Mouse (Mus musculus) liver, postnatal 0 days (tissue): ENCODE results near the gene Chtf18.

ENCODE experiments used
- CTCF ChIP-seq: sonication (generic); IDR thresholded peaks from 2 replicates; pipeline ENCODE4 v1.5.1; 2016; ENCODE audit warnings: antibody characterized with exemption, low read depth
- EP300 ChIP-seq: IDR thresholded peaks from 2 replicates; pipeline ENCODE4 v1.6.1; 2016; ENCODE audit warnings: antibody characterized with exemption, low read depth, mild to moderate bottlenecking

DNA sequence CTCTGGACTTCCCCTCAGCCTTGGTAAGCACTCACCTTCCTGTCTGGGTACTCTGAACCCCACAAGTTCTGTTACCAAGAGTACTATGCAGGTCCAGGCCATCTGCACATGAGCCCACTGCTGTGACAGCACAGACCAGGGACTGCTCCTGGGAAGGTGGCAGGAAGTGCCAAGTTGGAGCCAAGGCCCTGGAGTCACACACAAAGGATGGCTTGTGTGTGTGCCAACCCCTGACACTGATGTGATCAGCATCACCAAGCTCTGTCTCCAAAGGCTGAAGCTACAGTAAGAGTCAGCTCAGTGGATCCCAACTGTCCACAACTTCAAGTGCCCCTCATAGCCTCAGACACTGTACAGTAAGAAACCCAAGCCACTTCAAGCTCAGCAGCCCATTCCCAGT is 54.2 kb downstream of the Chtf18 start:
- TF ChIP-seq CTCF: no peak
- TF ChIP-seq EP300: no peak
